Mouse (Mus musculus): ENCODE measurements around the gene Vps13d.

DNA sequence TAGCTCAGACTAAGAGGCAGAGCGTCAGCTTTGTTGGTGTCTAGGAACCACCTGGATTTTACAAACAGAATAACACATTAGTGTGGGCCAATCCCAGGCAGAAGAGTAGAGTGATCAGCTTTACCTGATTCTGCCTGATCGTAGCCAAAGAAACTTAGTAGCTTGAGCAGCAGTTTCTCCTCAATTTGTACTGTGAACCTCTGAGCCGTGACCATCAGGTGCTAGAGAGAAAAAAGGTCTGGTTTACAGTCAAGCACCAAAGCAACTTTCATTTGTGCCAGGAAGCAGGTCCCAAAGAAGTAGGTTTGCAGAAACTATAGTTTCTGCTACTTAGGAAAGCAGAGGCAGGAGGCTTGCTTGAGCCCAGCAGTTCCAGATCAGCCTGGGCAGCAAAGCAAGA, 138.5 kb downstream of the Vps13d start:
- TF ChIP-seq TCF12 (IDR thresholded peaks at IDR 0.05; ENCODE audit: low read depth, low read length) (no peak), CTCF (conservative IDR thresholded peaks at IDR 0.05 in 1 of 2, IDR thresholded peaks at IDR 0.05 in 1 of 2; ENCODE audit: low read depth in 2 of 2, low read length in 2 of 2) (no peak), BHLHE40 (IDR thresholded peaks at IDR 0.05; ENCODE audit: low read depth, low read length) (no peak), POLR2A (IDR thresholded peaks at IDR 0.05; ENCODE audit: low read depth, low read length) (no peak), UBTF (IDR thresholded peaks at IDR 0.05; ENCODE audit: low read depth, low read length) (no peak), NRF1 (IDR thresholded peaks at IDR 0.05; ENCODE audit: low read depth, low read length) (no peak), MYC (IDR thresholded peaks at IDR 0.05; ENCODE audit: low read depth, low read length) (no peak), SMC3 (IDR thresholded peaks at IDR 0.05; ENCODE audit: low read depth, low read length) (no peak), MXI1 (IDR thresholded peaks at IDR 0.05; ENCODE audit: low read depth, low read length) (no peak)

Measured in CH12.LX (cell line).